Mouse (Mus musculus) embryonic facial prominence, embryonic 10.5 days (tissue): ENCODE results near the gene Mamdc2. TPM values are rescaled to one million over a fixed set of nuclear protein-coding genes. Genes with fewer than 3 reads are reported as not detected.

ENCODE experiments used
- DNase-seq: peaks from one replicate; pipeline ENCODE4 v3.0.0-alpha.2; 2017; ENCODE audit warnings: low spot score
- H3K27ac ChIP-seq: fragments of 300-500 bp; sonication (generic); replicated peaks from 2 replicates; pipeline ENCODE4 v1.5.1; 2016; ENCODE audit warnings: mild to moderate bottlenecking
- H3K27me3 ChIP-seq: fragments of 300-500 bp; sonication (generic); replicated peaks from 2 replicates; pipeline ENCODE4 v1.6.1; 2016; ENCODE audit warnings: low read depth, mild to moderate bottlenecking; ENCODE audit not compliant: poor library complexity, severe bottlenecking
- H3K36me3 ChIP-seq: fragments of 300-500 bp; sonication (generic); replicated peaks from 2 replicates; pipeline ENCODE4 v1.6.1; 2016; ENCODE audit warnings: mild to moderate bottlenecking, moderate library complexity
- H3K4me1 ChIP-seq: fragments of 300-500 bp; sonication (generic); 2 replicates; pipeline ENCODE4 v1.6.1; 2016
- H3K4me3 ChIP-seq: fragments of 300-500 bp; sonication (generic); 2 replicates; pipeline ENCODE4 v1.5.1; 2016; ENCODE audit warnings: mild to moderate bottlenecking, moderate library complexity
- H3K9me3 ChIP-seq: fragments of 300-500 bp; sonication (generic); 2 replicates; pipeline ENCODE4 v1.6.1; 2016; ENCODE audit warnings: mild to moderate bottlenecking
- WGBS: fragments of 180-500 bp; shearing (Covaris S2); methylation state at CpG from one replicate; pipeline ENCODE4 v1.1.7; 2016; 5-methylcytosine and 5-hydroxymethylcytosine counted together
- polyA plus RNA-seq: library from polyadenylated mRNA; unstranded; fragments of >200 nt; fragmentation: Nextera tagmentation; extraction: Ambion mirVana; gene quantifications from 2 replicates; pipeline ENCODE4 v1.2.1, GENCODE M21; 2016

Mamdc2 gene
- polyA plus RNA-seq, 1 experiment from 2014 or later = 1.2 TPM

- H3K27me3 ChIP-seq = no peaks in the 10 kb centered on the region
- no peaks in the 10 kb centered on the region for H3K9me3 ChIP-seq
- no peak for DNase-seq
- H3K4me1 ChIP-seq = no peaks in the 10 kb centered on the region
- H3K27ac ChIP-seq = no peak overlapping the region
- WGBS = 88% methylated on average over 1 of the region's 1 CpGs
- no peaks in the 10 kb centered on the region for H3K36me3 ChIP-seq
- H3K4me3 ChIP-seq = no peak overlapping the region
Observed at GRCm38 (mm10) chr19:23298917-23299316, 149.3 kb downstream of the Mamdc2 start.

DNA sequence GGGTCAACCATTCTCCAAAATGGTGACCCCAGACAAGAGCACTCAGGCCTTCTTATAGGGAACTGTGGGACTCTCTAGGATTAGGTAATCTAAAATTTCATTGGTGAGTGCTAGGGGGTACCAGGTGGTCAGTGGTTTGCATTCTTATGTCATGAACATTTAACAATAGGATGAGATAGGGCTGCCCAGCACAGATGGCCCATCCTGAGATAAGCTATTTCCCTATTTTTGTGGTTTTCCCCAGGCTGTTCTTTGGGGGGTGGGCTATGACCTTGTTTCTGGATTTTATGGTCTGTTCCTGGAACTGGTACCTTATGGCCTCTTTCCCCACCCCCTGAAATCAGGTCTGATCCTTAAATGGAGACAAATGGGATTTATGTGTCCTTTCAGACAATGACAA lies 151.1 kb downstream of the Mamdc2 start:
- Histone ChIP-seq H3K9me3 (no peaks in the 10 kb centered on the region), H3K27me3 (no peaks in the 10 kb centered on the region), H3K36me3 (no peaks in the 10 kb centered on the region), H3K4me3 (no peak overlapping the region), H3K4me1 (no peaks in the 10 kb centered on the region), H3K27ac (no peak overlapping the region)
- no peak for DNase-seq

- Histone ChIP-seq H3K36me3 (no peaks in the 10 kb centered on the region), H3K27ac (no peak overlapping the region), H3K27me3 (no peaks in the 10 kb centered on the region), H3K9me3 (0 out of 2 replicates have a peak, but pooled peaks cover 5% of the 10 kb centered on the region), H3K4me1 (no peaks in the 10 kb centered on the region), H3K4me3 (no peak overlapping the region)
- no peak for DNase-seq
- 80% methylated on average over 1 of the region's 1 CpGs for WGBS
Observed at GRCm38 (mm10) chr19:23289251-23289650, 159.0 kb downstream of the Mamdc2 start.

GRCm38 (mm10) chr19:23281911-23282660 lies 166.2 kb downstream of the Mamdc2 start:
- H3K27ac ChIP-seq = peak overlapping the region; percentile 45; the same call in 1 of the 2 replicates
- H3K4me1 ChIP-seq = peaks cover 10% of the 10 kb centered on the region; the same call in 1 of the 2 replicates
- H3K4me3 ChIP-seq = no peak overlapping the region
- no peaks in the 10 kb centered on the region for H3K36me3 ChIP-seq
- H3K27me3 ChIP-seq = no peaks in the 10 kb centered on the region
- DNase-seq = no peak
- WGBS = 41% methylated on average over 8 of the region's 8 CpGs
- H3K9me3 ChIP-seq = 0 out of 2 replicates have a peak, but pooled peaks cover 2% of the 10 kb centered on the region

DNA sequence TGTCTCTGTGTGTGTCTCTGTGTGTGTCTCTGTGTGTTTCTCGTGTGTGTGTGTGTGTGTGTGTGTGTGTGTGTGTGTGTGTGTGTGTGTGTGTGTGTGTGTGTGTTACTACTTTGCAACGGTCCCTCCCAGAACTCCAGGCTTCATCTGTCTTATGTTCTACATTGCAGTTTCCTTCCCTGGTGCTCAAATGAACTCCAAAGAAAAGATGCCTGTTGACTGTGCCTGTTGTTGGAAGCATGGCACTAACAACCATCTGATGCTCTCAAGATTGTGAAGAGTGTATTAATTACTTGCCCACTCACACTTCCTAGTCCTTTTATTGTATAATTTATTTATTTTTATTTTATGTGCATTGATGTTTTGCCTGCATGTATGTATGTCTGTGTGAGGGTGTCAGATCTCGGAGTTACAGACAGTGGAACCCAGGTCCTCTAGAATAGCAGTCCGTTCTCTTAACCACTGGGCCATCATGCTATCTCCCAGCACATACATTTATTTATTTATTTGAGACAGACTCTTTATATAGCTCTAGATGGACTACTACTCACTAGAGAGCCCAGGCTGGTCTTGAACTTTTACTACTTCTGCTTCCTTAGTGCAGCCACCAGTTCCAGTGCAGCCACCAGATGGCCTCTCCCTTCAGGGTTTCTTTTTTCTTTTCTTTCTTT lies 174.1 kb downstream of the Mamdc2 start:
- Histone ChIP-seq H3K9me3 (no peaks in the 10 kb centered on the region), H3K36me3 (peaks cover 9% of the 10 kb centered on the region), H3K27ac (peak overlapping the region; percentile 94), H3K4me1 (peaks cover 9% of the 10 kb centered on the region), H3K27me3 (no peaks in the 10 kb centered on the region), H3K4me3 (peak overlapping the region; percentile 80)
- 64% methylated on average over 4 of the region's 4 CpGs for WGBS
- no peak for DNase-seq

- peak; percentile 94 for DNase-seq
- Histone ChIP-seq H3K9me3 (no peaks in the 10 kb centered on the region), H3K27ac (peak within 1 kb of the TSS; percentile 94), H3K4me1 (peaks cover 9% of the 10 kb centered on the region), H3K27me3 (no peaks in the 10 kb centered on the region), H3K4me3 (peak within 1 kb of the TSS; percentile 80), H3K36me3 (peaks cover 16% of the 10 kb centered on the region)
- under 1% methylated on average over 69 of the region's 69 CpGs for WGBS
Observed at GRCm38 (mm10) chr19:23273355-23274053, 174.7 kb downstream of the Mamdc2 start, which contains the start of gene Smc5. TSS of gene Smc5 (minus strand) at chr19:23273897.

GRCm38 (mm10) chr19:23256771-23257170 lies 191.5 kb downstream of the Mamdc2 start:
- H3K4me1 ChIP-seq = no peaks in the 10 kb centered on the region
- no peaks in the 10 kb centered on the region for H3K27me3 ChIP-seq
- H3K9me3 ChIP-seq = no peaks in the 10 kb centered on the region
- 86% methylated on average over 9 of the region's 9 CpGs for WGBS
- peaks cover 98% of the 10 kb centered on the region for H3K36me3 ChIP-seq
- H3K27ac ChIP-seq = no peak overlapping the region
- H3K4me3 ChIP-seq = no peak overlapping the region
- no peak for DNase-seq

Other genes with a start within 250 kb of the Mamdc2 start
- 48.7 and 50.2 TPM in 2 replicates for gene Smc5, start 174.5 kb downstream of the Mamdc2 start, polyA plus RNA-seq
- gene 1700028P14Rik, start 204.4 kb upstream of the Mamdc2 start, polyA plus RNA-seq = 0.22 and 0.24 TPM in 2 replicates
- gene Ptar1, start 239.0 kb upstream of the Mamdc2 start, polyA plus RNA-seq = 8.1 and 8.8 TPM in 2 replicates